Mouse (Mus musculus) layer of hippocampus, postnatal 36 days (tissue): ENCODE results near the gene A930002H24Rik. TPM values are rescaled to one million over a fixed set of nuclear protein-coding genes. Genes with fewer than 3 reads are reported as not detected.

Source experiments
- DNase-seq, 2 experiments: peaks; one replicate each; pipeline ENCODE4 v3.0.0; 2022
- total RNA-seq, 2 experiments: library from RNA; stranded (reverse); gene quantifications; 2 replicates each; pipeline ENCODE4 v1.2.3; 2021

The A930002H24Rik gene
- total RNA-seq, 2 experiments from 2014 or later, result not detected

DNA sequence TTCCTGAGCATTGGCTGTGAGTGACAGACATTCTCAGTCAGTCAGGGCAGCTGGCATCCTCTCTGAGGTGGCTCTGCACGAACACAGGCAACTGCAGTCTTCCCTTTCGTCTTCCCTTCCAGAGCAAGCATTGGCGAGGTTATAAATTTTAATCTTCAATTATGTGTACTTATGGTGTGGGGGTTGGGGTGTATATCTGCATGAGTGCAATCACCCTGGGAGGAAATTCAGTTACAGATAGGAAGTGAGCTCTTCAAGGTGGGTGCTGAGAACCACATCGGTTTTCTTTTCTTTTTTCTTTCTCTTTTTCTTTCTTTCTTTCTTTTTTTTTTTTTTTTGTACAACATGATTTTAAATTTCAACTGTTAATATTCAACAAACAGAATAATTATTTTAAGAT, 32.0 kb downstream of the A930002H24Rik start:
- DNase-seq, result no peak

DNA sequence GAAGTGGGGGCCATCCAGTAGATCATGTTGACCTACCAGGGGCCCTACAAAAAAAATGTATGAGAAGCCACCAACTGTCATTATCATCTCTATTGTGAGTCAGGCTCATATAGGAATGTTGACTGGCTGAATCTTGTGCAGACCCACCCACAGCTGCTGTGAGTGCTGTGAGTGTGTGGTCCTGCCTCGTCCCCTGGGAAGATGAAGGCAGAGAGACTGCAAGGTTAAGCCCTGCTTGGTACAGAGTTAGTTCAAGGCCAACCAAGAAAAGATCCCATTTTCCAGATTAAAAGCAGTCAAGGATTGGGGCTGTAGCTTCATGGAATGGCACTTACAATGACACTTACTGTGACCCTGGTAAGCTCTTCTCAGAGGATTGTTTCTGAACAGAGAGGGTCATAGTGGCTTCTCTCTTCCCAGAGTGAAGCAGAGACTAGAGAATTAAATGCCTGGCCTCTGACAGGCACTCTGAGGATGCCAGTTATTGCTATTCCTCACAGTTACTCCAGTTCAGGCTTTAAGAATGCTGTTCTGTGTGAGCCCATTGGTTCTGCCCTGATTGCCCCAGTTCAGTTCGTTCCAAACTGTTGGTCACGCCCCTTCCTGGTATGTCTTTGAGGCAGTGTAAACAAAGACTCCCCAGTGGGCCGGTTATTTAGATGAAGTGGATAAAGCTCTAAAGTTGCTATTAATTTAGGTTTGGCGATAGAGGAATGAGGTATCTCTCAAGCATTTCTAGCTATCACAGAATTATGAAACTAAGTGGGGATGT, 34.8 kb downstream of the A930002H24Rik start:
- no peak for DNase-seq

DNA sequence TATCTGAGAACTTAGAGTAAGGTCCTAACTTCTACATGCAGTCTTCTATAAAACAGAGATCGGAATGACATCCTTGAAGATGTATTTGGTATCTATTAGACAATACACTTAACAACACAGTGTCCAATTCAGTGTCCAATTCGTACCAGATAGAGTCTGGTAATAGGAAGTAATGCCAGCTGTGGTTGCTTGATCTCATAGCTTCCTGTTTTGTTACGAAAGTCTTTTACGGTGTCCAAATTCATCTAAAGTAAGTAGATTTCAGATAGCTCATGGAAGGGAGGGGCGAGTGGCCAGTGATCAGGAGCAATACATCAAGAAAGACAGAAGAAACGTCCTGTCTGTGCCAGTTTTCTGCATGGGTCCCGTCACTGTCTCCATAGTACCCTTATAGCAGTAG, 36.8 kb downstream of the A930002H24Rik start:
- DNase-seq, result no peak

DNA sequence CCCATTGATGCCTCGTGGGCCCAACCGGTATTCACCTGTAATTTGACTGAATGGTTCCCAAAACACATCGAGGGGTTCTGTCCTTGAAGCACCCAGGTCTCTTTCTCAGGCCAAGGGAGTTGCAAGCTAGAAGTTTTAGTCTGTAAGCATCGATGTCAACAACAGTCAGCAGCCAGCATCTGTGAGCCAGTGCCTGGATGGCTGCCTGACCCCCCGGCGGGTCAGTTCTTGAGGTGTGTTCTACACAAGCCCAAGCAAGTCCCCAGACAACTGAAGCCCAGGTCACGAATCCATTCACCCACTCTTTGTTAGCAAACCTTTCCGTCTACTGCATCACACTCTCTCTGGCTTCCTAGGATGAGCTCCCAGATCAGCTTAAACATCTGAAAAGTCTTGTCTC, 37.4 kb downstream of the A930002H24Rik start:
- no peak for DNase-seq

DNA sequence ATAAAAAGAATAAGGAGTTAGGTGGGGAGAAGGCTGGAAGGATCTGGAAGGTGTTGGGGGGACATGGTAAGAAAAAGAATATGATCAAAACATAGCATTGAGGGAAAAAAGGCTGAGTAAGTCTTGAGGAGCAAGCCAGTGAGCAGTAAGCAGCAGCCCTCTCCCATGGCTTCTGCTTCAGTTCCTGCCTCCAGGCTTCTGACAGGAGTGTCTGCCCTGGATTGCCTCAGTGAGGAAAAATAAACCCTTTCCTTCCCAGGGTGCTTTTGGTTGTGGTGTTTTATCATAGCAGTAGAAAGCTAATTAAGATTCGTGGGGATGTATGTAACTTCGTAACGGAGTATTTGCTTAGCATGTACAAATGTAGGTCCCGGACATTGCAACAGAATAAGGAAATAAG, 39.5 kb downstream of the A930002H24Rik start:
- DNase-seq, result no peak

DNA sequence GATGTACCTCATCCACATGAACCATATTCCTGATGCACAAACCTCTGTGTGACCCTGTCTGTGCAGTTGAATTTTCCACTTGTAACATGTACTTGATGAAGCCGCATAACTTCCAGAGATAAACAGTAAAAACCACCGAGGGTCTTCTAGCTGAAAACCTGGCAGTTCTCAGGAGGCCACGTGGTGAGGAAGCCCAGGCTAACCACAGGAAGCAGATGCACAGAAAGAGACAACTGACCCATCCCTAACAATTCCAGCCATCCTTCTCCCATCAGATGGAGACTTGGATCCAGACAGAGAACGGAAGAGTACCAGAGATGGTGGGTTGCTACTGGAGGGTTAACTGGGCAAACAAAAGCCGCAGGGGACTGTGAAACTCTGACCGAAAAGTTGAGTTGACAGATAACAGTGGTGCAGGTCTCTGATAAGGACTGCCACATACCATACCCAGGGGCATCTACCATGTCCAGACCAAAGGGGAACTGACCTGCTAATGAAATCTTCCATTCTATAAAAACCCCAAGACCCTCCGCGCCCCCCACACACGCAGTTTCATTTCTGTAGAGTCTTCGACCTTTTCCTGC, 45.1 kb downstream of the A930002H24Rik start:
- no peak for DNase-seq

DNA sequence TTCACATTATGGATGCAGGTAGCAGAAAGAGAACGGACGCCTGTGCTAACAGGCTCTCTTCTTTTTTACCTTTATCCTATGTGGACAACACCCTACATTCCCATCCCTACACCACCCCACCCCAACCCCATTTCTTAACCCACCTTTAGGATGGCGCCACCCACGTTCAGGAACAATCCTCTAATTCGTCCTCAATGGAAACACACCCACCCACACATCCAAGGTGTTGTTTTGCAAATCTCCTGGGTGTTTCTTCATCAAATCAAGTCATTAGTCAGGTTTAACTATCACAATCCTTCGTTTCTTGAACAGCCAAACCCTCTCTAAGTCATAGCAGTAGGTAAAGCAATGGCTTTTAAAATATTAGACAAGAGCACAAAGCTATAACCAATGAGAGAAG, 50.0 kb downstream of the A930002H24Rik start:
- DNase-seq, result no peak

Other genes with a start within 250 kb of the A930002H24Rik start
- 10 to 100 TPM; 32.4 to 34.9 TPM for gene Fer, start 729 bp downstream of the A930002H24Rik start, total RNA-seq